Mouse (Mus musculus): ENCODE data around the gene Gm1110.
"Not testable (repeated sequence)": the region's sequence is repeated elsewhere in the genome, so short reads cannot be mapped to it uniquely, and the experiment has no call there.

- not testable (repeated sequence) for TF ChIP-seq CTCF (conservative IDR thresholded peaks at IDR 0.05 in 1 of 2, IDR thresholded peaks at IDR 0.05 in 1 of 2; ENCODE audit: low read depth in 2 of 2, low read length in 2 of 2); MEF2A (IDR thresholded peaks at IDR 0.05; ENCODE audit: borderline replicate concordance, low read depth, low read length); USF1 (IDR thresholded peaks at IDR 0.05; ENCODE audit: low read depth, low read length); TCF12 (IDR thresholded peaks at IDR 0.05; ENCODE audit: low read depth, low read length); SMC3 (IDR thresholded peaks at IDR 0.05; ENCODE audit: low read depth, low read length); POLR2A (IDR thresholded peaks at IDR 0.05; ENCODE audit: low read depth, low read length); E2F4 (IDR thresholded peaks at IDR 0.05; ENCODE audit: insufficient replicate concordance, low read depth, low read length)
Measured at GRCm38 (mm10) chr9:26869856-26870255, 53.1 kb downstream of the Gm1110 start.
